Mouse (Mus musculus) brown adipose tissue, adult 24 weeks (tissue): ENCODE results near the gene Adamts1. TPM values are rescaled to one million over a fixed set of nuclear protein-coding genes. Genes with fewer than 3 reads are reported as not detected.

Source experiments
- H3K27ac ChIP-seq: fragments of 200-500 bp; replicated peaks from 2 replicates; pipeline ENCODE4 v1.5.1; 2012; ENCODE audit warnings: low read depth, mild to moderate bottlenecking, low read length
- H3K4me1 ChIP-seq: fragments of 200-500 bp; 2 replicates; pipeline ENCODE4 v1.6.1; 2012; ENCODE audit warnings: low read length, mixed read lengths; ENCODE audit not compliant: control insufficient read depth, insufficient read depth, insufficient read length
- H3K4me3 ChIP-seq: fragments of 200-500 bp; 2 replicates; pipeline ENCODE4 v1.5.1; 2012; ENCODE audit warnings: low read depth, mild to moderate bottlenecking, low read length, moderate library complexity; ENCODE audit not compliant: insufficient read depth
- polyA plus RNA-seq: library from polyadenylated mRNA; stranded (reverse); fragments of >200 nt; gene quantifications from 2 replicates; pipeline ENCODE4 v1.2.4, GENCODE M21; 2012; ENCODE audit not compliant: missing spikeins, insufficient read depth, insufficient read length

The Adamts1 gene
- polyA plus RNA-seq = 8.4 and 9.3 TPM in 2 replicates

GRCm38 (mm10) chr16:85802954-85803353 lies at the start of gene Adamts1:
TSS of gene Adamts1 (minus strand) at chr16:85803113.
- H3K4me3 ChIP-seq = peak within 1 kb of the TSS; percentile 85
- peak within 1 kb of the TSS; percentile 98 for H3K27ac ChIP-seq
- H3K4me1 ChIP-seq = peaks cover 10% of the 10 kb centered on the region

GRCm38 (mm10) chr16:85827066-85827465 lies 24.2 kb upstream of the Adamts1 start:
- Histone ChIP-seq H3K4me1 (no peaks in the 10 kb centered on the region), H3K27ac (no peak overlapping the region), H3K4me3 (no peak overlapping the region)

- Histone ChIP-seq H3K4me1 (no peaks in the 10 kb centered on the region), H3K27ac (no peak overlapping the region), H3K4me3 (no peak overlapping the region)
Measured at GRCm38 (mm10) chr16:85822330-85822916, 19.5 kb upstream of the Adamts1 start.

DNA sequence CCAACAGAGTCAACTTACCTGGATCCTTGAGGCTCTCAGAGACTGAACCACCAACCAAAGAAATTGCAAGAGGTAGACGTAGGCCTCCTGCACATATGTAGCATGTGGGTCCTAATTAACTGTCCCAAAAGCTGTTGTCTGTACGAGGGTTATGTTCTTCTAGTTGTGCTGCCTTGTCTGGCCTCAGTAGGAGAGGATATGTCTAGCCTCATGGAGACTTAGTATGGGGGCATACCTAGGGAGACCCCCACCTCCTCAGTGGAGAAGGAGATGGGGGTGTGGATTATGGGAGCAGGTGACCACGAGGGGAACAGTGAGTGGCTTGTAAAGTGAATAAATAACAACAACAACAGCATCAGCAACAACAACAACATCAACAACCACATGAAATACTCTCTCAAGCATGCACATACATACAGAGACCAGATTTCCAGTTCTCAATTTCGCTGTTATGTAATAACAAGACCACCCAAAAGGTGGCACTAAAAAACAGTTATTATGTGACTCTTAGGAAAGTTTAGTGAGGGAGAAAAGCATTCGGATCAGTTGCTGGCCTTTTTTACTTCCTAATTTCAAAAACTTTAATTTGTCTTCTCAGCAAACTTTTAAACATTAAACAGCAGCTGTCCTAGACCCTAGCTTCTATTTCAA lies 17.0 kb upstream of the Adamts1 start:
- H3K27ac ChIP-seq = no peak overlapping the region
- H3K4me3 ChIP-seq = no peak overlapping the region
- no peaks in the 10 kb centered on the region for H3K4me1 ChIP-seq

- Histone ChIP-seq H3K4me1 (no peaks in the 10 kb centered on the region), H3K27ac (no peak overlapping the region), H3K4me3 (no peak overlapping the region)
Measured at GRCm38 (mm10) chr16:85814116-85814515, 11.2 kb upstream of the Adamts1 start.

DNA sequence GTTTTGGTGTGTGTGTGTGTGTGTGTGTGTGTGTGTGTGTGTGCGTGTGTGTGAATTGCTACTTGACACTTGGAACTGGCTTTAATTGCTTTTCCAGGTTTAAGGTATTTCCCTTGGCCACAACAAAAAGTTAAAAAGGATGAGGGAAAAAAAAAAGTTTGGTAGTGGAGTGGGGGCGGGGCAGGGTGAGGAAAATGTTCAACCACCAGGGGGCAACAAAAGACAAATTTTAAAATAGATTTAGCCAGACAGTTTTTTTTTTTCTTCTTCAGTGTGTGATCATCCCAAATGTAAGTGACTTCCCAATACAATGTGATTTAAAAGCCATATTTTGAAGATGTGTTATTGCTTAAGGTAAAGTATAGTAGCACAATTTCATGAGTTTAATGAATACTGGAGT lies 4.7 kb upstream of the Adamts1 start:
- Histone ChIP-seq H3K4me3 (no peak overlapping the region), H3K27ac (no peak overlapping the region), H3K4me1 (peaks cover 3% of the 10 kb centered on the region; the same call in 1 of the 2 replicates)

GRCm38 (mm10) chr16:85807072-85807471 lies 4.2 kb upstream of the Adamts1 start:
- Histone ChIP-seq H3K4me3 (no peak overlapping the region), H3K4me1 (peaks cover 3% of the 10 kb centered on the region; the same call in 1 of the 2 replicates), H3K27ac (no peak overlapping the region)

DNA sequence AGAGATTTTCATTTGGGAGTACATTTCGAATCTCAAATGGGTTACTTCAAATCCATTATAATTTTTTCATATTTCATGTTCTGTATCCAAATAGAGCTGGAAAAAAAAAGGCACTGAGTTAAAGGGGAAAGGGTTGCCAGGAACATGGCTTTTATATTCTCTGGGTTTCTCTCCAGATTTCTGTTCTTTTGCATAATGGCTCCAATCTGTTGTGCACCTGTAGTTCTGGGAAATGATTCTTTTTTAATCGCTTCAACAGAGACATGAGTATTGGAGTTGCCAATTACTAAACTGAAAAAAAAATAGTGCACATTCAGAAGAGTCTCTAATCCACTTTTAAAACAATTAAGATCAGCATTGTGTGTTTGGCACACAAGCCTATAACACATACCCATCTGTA lies 2.7 kb upstream of the Adamts1 start:
- Histone ChIP-seq H3K4me3 (no peak overlapping the region), H3K27ac (peak overlapping the region; percentile 86), H3K4me1 (peaks cover 3% of the 10 kb centered on the region; the same call in 1 of the 2 replicates)

DNA sequence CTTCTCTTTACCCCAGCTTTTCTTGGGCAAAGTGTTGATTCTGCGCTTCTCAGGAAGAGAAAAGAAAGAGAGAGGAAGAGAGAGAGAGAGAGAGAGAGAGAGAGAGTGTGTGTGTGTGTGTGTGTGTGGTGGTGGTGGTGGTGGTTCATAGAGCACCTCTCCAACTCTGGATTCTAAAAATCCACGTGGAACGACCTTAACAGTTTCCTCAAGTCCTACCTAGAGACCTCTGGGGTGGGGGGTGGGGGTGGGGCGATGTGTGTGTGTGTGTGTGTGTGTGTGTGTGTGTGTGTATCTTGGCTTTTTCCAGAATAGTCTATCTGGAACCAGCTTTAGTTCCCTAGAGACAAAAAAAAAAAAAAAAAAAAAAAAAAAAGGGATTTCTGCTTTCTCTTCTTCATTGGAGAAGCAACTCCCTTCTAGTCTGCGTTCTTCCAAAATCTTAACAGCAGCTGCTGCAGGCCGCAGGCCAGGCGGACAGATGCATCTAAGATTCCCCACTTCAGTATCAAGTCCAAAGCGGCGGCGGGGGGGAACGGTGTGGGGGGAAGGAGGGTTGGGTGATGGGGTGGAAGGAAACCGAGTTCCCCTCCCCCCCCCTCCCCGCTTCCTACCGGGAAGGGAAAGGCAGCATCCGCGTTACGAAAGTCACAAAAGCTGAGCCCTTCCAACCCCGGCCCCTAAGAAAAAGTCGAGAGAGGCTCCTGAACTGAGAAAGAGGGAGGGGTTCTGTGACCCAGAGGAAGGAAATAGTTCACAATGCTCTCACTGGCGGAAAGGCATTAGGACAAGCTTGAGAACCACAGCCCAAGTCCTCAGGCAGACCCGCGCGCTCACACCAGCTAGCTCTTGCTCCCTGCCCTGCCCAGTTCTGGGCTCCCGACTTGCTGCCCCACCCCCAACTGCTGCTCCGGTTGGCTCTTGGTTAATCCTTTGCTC lies 969 bp upstream of the Adamts1 start:
- peak overlapping the region; percentile 98 for H3K27ac ChIP-seq
- peaks cover 9% of the 10 kb centered on the region for H3K4me1 ChIP-seq
- H3K4me3 ChIP-seq = peak overlapping the region; percentile 85

- Histone ChIP-seq H3K4me1 (peaks cover 10% of the 10 kb centered on the region), H3K4me3 (peak overlapping the region; percentile 85), H3K27ac (peak overlapping the region; percentile 98)
Measured at GRCm38 (mm10) chr16:85801971-85802811, 722 bp downstream of the Adamts1 start.

DNA sequence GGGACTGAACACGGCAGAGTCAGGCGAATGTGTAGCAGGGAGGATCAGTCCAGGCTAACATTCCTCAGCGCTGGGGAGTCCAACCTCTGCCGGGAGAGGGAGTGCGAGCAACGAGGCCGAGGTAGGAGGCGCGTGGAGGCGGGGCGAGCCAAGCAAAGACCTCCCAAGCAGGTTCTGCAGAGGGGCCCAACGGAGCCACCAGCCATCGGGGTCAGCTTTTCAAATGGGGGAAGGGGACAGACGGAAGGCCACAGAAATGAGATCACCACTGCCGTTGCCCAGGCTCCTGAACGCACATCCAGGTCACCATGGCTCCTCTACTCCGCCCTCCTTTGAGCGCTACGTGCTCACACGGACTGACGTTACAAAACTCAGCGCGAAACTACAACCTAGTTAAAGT lies 1.7 kb downstream of the Adamts1 start:
- H3K27ac ChIP-seq = peak overlapping the region; percentile 98

DNA sequence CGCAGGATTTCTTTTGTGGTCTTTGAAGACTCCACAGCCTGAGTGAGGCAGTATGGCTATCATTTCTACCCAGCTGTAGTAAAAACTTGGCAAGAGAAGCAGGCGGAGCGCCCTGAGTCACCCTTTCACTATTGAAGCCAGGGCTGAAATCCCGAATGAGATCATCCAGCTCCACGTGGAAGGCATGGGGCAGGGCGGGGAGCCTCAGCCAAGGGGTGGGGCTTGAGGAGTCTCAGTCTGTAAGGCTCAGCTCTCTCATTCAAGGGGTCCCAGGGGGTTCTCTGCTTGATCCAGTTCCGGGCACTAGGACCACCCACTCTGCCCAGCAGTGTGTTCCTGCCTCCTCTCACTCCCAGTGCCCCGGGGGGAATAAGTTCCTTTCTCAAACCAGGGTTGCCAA lies 2.2 kb downstream of the Adamts1 start:
- peaks cover 10% of the 10 kb centered on the region for H3K4me1 ChIP-seq
- peak overlapping the region; percentile 85 for H3K4me3 ChIP-seq
- peak overlapping the region; percentile 98 for H3K27ac ChIP-seq

More for the DNA sequence above, 1.7 kb downstream of the Adamts1 start:
- Histone ChIP-seq H3K4me3 (peak overlapping the region; percentile 85), H3K4me1 (peaks cover 10% of the 10 kb centered on the region)

DNA sequence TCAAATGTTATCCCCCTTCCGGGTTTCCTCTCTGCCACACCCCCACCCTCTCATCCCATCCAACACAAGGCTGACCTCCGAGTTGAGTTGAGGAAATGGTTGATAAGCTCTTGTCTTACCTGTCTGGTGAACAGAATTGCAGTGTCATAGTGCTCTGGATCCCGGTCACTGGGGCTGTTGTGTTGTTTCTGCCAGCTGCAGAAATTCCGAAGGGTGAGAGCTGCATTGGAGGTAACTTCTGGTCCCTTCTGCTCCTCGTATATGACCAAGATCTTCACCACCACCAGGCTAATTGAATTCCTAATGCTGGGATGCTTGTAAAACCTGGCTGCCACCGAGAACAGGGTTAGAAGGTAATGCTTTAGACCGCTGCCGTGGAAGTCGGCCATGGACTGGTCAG lies 2.9 kb downstream of the Adamts1 start:
- H3K27ac ChIP-seq = no peak overlapping the region
- H3K4me1 ChIP-seq = peaks cover 10% of the 10 kb centered on the region
- peak overlapping the region; percentile 42 for H3K4me3 ChIP-seq

GRCm38 (mm10) chr16:85798334-85798733 lies 4.6 kb downstream of the Adamts1 start:
- Histone ChIP-seq H3K27ac (no peak overlapping the region), H3K4me3 (no peak overlapping the region)

More at GRCm38 (mm10) chr16:85798334-85798733, 4.6 kb downstream of the Adamts1 start:
- peaks cover 7% of the 10 kb centered on the region for H3K4me1 ChIP-seq
